Mouse (Mus musculus): ENCODE results near the gene Tpsab1. TPM values are rescaled to one million over a fixed set of nuclear protein-coding genes. Genes with fewer than 3 reads are reported as not detected.

Gene Tpsab1
- polyA plus RNA-seq (2014; fragmentation: Nextera tagmentation; extraction: Ambion mirVana), result not detected in 2 replicates

DNA sequence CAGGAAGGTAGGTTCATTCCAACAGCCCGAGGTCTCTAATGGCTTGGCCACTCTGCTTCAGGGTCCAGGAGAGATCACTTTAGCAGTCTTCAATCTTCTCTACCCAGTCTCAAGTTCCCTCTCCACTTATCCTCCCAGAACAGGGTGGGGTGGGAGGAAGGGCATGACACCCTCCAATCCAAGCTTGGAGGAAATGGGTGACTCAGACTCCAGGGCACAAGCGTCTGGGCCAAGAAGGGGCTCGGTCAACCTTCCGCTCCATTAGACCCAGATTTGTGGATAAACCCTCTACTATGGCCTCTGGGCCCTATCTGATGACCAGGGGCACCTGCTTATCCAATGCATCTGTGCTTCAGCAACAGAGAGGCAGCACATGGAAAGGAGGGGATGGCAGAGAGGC lies at the start of gene Tpsab1:
Gene Tpsab1, minus strand, starts transcription at position 101 of the 400 bp plus-strand sequence.
- H3K4me2 ChIP-seq (replicated peaks; ENCODE audit: low read depth, low read length), result no peak within 1 kb of the TSS
- no peak within 1 kb of the TSS for H3K4me3 ChIP-seq (ENCODE audit: low read depth, low read length)
- no peak within 1 kb of the TSS for H3K27ac ChIP-seq (ENCODE audit: low read depth, low read length)
- DNase-seq (ENCODE audit: low spot score) (no peak), ATAC-seq (ENCODE audit: low FRiP score) (no peak)
- H3K27me3 ChIP-seq (ENCODE audit: control insufficient read depth, insufficient read depth, low read length), result no peaks in the 10 kb centered on the region
- no peak within 1 kb of the TSS for H3K9ac ChIP-seq (ENCODE audit: low read depth, low read length)
- no peaks in the 10 kb centered on the region for H3K4me1 ChIP-seq (replicated peaks; ENCODE audit: control insufficient read depth, insufficient read depth, low read length)
- no peaks in the 10 kb centered on the region for H3K9me3 ChIP-seq (ENCODE audit: control insufficient read depth, low read length)
- WGBS, result 94% methylated on average over 4 of the region's 4 CpGs
- H3K36me3 ChIP-seq (ENCODE audit: control insufficient read depth, insufficient read depth, low read length), result no peaks in the 10 kb centered on the region

DNA sequence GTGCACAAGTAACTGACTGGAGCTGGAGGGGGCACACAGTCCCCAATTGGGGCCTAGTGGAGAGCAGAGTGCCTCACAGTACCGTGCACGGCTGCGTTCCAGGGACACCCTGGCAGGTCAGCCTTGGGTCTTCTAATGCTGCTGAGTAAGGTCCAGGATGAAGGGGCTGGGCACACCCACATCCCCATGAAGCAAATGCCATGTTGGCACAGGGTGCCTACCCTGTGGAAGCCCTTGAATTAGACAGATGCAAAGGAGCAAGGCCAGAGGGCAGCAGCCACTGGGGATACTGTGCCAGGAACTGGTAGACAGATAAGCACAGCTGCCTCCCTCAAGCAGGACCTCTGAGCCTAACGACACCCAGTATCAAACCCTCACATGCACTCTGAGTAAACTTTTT lies 49.2 kb upstream of the Tpsab1 start:
- Histone ChIP-seq H3K4me1 (replicated peaks; ENCODE audit: control insufficient read depth, insufficient read depth, low read length) (no peaks in the 10 kb centered on the region; the same call in 1 of the 2 replicates), H3K27ac (ENCODE audit: low read depth, low read length) (no peak overlapping the region), H3K4me2 (replicated peaks; ENCODE audit: low read depth, low read length) (no peak overlapping the region), H3K27me3 (ENCODE audit: control insufficient read depth, insufficient read depth, low read length) (no peaks in the 10 kb centered on the region), H3K9ac (ENCODE audit: low read depth, low read length) (no peak overlapping the region), H3K9me3 (ENCODE audit: control insufficient read depth, low read length) (no peaks in the 10 kb centered on the region), H3K4me3 (ENCODE audit: low read depth, low read length) (no peak overlapping the region), H3K36me3 (ENCODE audit: control insufficient read depth, insufficient read depth, low read length) (no peaks in the 10 kb centered on the region)
- 90% methylated on average over 4 of the region's 4 CpGs for WGBS
- ATAC-seq (ENCODE audit: low FRiP score) (no peak), DNase-seq (ENCODE audit: low spot score) (no peak)

DNA sequence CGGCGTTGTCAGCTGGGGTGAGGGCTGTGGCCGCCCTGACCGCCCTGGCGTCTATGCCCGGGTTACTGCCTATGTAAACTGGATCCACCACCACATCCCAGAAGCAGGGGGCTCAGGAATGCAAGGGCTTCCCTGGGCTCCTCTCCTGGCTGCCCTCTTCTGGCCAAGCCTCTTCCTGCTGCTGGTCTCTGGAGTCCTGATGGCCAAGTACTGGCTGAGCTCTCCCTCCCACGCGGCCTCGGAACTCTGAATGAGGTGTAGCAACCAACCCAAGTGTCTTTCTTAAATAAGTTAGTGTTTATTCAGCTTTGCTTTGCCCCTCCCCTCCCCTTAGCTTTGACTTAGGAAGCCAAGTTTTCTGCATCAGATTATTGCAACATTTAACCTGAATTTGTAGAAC lies 28.6 kb upstream of the Tpsab1 start:
- no peak overlapping the region for H3K9ac ChIP-seq (ENCODE audit: low read depth, low read length)
- no peak overlapping the region for H3K4me3 ChIP-seq (ENCODE audit: low read depth, low read length)
- H3K36me3 ChIP-seq (ENCODE audit: control insufficient read depth, insufficient read depth, low read length), result no peaks in the 10 kb centered on the region
- ATAC-seq (ENCODE audit: low FRiP score), result no peak
- no peaks in the 10 kb centered on the region for H3K9me3 ChIP-seq (ENCODE audit: control insufficient read depth, low read length)
- no peaks in the 10 kb centered on the region for H3K4me1 ChIP-seq (replicated peaks; ENCODE audit: control insufficient read depth, insufficient read depth, low read length)
- DNase-seq (ENCODE audit: low spot score), result peak; percentile 9
- no peak overlapping the region for H3K4me2 ChIP-seq (replicated peaks; ENCODE audit: low read depth, low read length)
- H3K27me3 ChIP-seq (ENCODE audit: control insufficient read depth, insufficient read depth, low read length), result no peaks in the 10 kb centered on the region
- WGBS, result 46% methylated on average over 9 of the region's 9 CpGs
- H3K27ac ChIP-seq (ENCODE audit: low read depth, low read length), result no peak overlapping the region

DNA sequence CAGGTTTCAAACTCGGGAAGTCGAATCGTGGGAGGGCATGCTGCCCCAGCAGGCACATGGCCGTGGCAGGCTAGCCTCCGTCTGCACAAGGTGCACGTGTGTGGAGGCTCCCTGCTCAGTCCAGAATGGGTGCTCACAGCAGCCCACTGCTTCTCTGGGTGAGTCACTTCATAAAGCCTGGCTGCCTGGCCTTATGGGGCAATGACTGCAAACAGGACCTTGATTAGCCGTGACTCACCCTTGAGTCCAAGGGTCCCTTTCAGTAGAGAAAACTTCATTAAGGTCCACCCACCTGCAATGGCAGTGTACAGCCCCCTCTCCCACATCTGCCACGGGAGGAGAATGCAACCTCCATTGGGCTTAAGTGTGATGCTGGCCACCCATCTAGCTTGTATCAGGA lies 27.1 kb upstream of the Tpsab1 start:
- no peak for ATAC-seq (ENCODE audit: low FRiP score)
- Histone ChIP-seq H3K36me3 (ENCODE audit: control insufficient read depth, insufficient read depth, low read length) (no peaks in the 10 kb centered on the region), H3K4me1 (replicated peaks; ENCODE audit: control insufficient read depth, insufficient read depth, low read length) (no peaks in the 10 kb centered on the region), H3K4me2 (replicated peaks; ENCODE audit: low read depth, low read length) (no peak overlapping the region), H3K9me3 (ENCODE audit: control insufficient read depth, low read length) (no peaks in the 10 kb centered on the region), H3K9ac (ENCODE audit: low read depth, low read length) (no peak overlapping the region), H3K27me3 (ENCODE audit: control insufficient read depth, insufficient read depth, low read length) (no peaks in the 10 kb centered on the region), H3K27ac (ENCODE audit: low read depth, low read length) (no peak overlapping the region), H3K4me3 (ENCODE audit: low read depth, low read length) (no peak overlapping the region)
- DNase-seq (ENCODE audit: low spot score), result no peak
- WGBS, result 78% methylated on average over 8 of the region's 8 CpGs

DNA sequence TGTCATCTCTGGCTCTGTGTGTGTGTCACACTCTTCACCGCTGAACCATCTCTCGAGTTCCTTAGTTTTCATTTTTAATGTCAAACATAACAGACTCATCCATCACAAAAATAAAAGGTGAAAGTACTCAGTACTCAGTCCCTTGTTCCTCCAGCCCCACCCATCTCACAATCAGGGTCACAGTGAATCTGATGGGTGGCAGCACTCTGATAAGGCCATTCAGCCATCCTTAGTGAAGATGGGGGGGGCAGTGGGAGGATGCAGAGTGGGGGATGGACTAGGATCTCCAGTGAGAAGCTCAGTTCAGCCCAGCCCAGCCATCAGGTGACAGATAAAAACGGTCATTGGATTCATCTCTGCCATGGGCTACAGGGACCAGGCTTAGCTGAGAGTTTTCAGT lies 23.6 kb upstream of the Tpsab1 start, which contains the start of gene Tpsg1:
Gene Tpsg1, plus strand, starts transcription at position 301 of the 400 bp plus-strand sequence.
- no peak within 1 kb of the TSS for H3K4me3 ChIP-seq (ENCODE audit: low read depth, low read length)
- H3K9me3 ChIP-seq (ENCODE audit: control insufficient read depth, low read length), result no peaks in the 10 kb centered on the region
- H3K4me2 ChIP-seq (replicated peaks; ENCODE audit: low read depth, low read length), result no peak within 1 kb of the TSS
- no peaks in the 10 kb centered on the region for H3K4me1 ChIP-seq (replicated peaks; ENCODE audit: control insufficient read depth, insufficient read depth, low read length)
- DNase-seq (ENCODE audit: low spot score) (no peak), ATAC-seq (ENCODE audit: low FRiP score) (no peak)
- H3K9ac ChIP-seq (ENCODE audit: low read depth, low read length), result no peak within 1 kb of the TSS
- 82% methylated on average over 3 of the region's 3 CpGs for WGBS
- no peak within 1 kb of the TSS for H3K27ac ChIP-seq (ENCODE audit: low read depth, low read length)
- H3K36me3 ChIP-seq (ENCODE audit: control insufficient read depth, insufficient read depth, low read length), result no peaks in the 10 kb centered on the region
- H3K27me3 ChIP-seq (ENCODE audit: control insufficient read depth, insufficient read depth, low read length), result no peaks in the 10 kb centered on the region

DNA sequence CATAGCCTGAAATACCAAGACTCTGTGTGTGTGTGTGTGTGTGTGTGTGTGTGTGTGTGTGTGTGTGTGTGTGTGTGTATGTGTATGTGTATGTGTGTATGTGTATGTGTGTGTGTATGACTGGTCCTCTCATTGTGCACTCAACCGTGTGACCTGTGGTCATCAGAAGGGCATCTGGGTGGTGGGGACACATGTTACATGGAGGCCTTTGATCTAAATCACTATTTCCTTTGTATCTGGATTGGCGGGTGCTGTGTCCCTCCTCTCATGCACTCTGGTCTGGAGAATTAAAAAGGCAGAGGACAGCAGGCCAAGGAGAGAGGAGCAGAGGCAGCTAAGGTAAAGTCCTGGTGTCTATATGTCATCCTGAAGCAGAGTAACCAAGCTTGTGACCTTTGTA lies 20.6 kb upstream of the Tpsab1 start, which contains the start of gene Tpsb2:
Gene Tpsb2, plus strand, starts transcription at position 301 of the 400 bp plus-strand sequence.
- Histone ChIP-seq H3K4me2 (replicated peaks; ENCODE audit: low read depth, low read length) (no peak within 1 kb of the TSS), H3K4me1 (replicated peaks; ENCODE audit: control insufficient read depth, insufficient read depth, low read length) (no peaks in the 10 kb centered on the region), H3K27me3 (ENCODE audit: control insufficient read depth, insufficient read depth, low read length) (no peaks in the 10 kb centered on the region), H3K9me3 (ENCODE audit: control insufficient read depth, low read length) (no peaks in the 10 kb centered on the region), H3K9ac (ENCODE audit: low read depth, low read length) (no peak within 1 kb of the TSS), H3K36me3 (ENCODE audit: control insufficient read depth, insufficient read depth, low read length) (no peaks in the 10 kb centered on the region), H3K27ac (ENCODE audit: low read depth, low read length) (no peak within 1 kb of the TSS), H3K4me3 (ENCODE audit: low read depth, low read length) (no peak within 1 kb of the TSS)
- ATAC-seq (ENCODE audit: low FRiP score) (no peak), DNase-seq (ENCODE audit: low spot score) (no peak)
- WGBS, result 74% methylated on average over 2 of the region's 2 CpGs

DNA sequence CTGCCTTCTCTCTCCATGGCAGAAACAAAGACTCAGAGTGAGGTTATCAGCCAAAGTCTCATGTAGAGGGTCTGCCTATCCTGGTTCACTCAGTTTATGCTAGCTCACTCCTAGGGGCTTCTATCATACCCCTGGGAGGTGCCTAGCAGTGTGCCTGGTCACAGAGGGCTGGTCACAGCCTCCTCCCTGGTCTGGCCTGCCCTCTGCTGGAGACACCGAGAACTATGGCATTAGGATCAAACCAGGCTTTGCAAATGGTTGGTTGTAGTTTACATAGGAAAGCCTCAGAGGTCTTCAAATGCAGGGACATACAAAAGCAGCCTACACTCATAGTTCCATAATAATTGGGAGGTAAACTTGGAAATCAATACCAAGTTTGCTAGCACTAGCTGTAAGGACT lies 18.4 kb upstream of the Tpsab1 start:
- peak; percentile 54 for DNase-seq (ENCODE audit: low spot score)
- Histone ChIP-seq H3K27ac (ENCODE audit: low read depth, low read length) (no peak overlapping the region), H3K4me3 (ENCODE audit: low read depth, low read length) (no peak overlapping the region), H3K9me3 (ENCODE audit: control insufficient read depth, low read length) (no peaks in the 10 kb centered on the region), H3K36me3 (ENCODE audit: control insufficient read depth, insufficient read depth, low read length) (no peaks in the 10 kb centered on the region), H3K27me3 (ENCODE audit: control insufficient read depth, insufficient read depth, low read length) (no peaks in the 10 kb centered on the region), H3K9ac (ENCODE audit: low read depth, low read length) (no peak overlapping the region), H3K4me1 (replicated peaks; ENCODE audit: control insufficient read depth, insufficient read depth, low read length) (no peaks in the 10 kb centered on the region), H3K4me2 (replicated peaks; ENCODE audit: low read depth, low read length) (no peak overlapping the region)
- WGBS, result 7% methylated on average over 1 of the region's 1 CpGs
- ATAC-seq (ENCODE audit: low FRiP score), result no peak

DNA sequence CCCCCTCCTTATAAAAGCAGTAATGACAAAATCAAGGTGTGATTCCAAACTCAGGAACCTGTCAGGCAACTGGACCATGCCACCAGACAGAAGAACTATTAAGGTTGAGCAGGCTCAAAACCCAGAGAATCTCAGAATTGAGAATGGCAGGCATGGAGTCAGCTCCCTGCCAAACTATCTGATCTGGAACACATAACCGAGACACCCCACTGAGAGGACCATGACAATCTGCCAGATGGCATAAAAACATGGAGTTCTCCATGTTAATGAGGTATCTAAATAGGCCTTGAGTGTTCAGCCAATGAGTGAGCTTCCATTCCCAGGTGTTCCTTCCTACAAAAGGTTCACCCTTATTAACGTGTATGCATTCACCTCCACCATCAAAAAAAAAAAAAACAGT lies 15.9 kb upstream of the Tpsab1 start:
- Histone ChIP-seq H3K36me3 (ENCODE audit: control insufficient read depth, insufficient read depth, low read length) (no peaks in the 10 kb centered on the region), H3K4me1 (replicated peaks; ENCODE audit: control insufficient read depth, insufficient read depth, low read length) (no peaks in the 10 kb centered on the region), H3K9me3 (ENCODE audit: control insufficient read depth, low read length) (no peaks in the 10 kb centered on the region), H3K9ac (ENCODE audit: low read depth, low read length) (no peak overlapping the region), H3K4me2 (replicated peaks; ENCODE audit: low read depth, low read length) (no peak overlapping the region), H3K27me3 (ENCODE audit: control insufficient read depth, insufficient read depth, low read length) (no peaks in the 10 kb centered on the region), H3K4me3 (ENCODE audit: low read depth, low read length) (no peak overlapping the region), H3K27ac (ENCODE audit: low read depth, low read length) (no peak overlapping the region)
- ATAC-seq (ENCODE audit: low FRiP score), result no peak
- no peak for DNase-seq (ENCODE audit: low spot score)
- 71% methylated on average over 2 of the region's 2 CpGs for WGBS

DNA sequence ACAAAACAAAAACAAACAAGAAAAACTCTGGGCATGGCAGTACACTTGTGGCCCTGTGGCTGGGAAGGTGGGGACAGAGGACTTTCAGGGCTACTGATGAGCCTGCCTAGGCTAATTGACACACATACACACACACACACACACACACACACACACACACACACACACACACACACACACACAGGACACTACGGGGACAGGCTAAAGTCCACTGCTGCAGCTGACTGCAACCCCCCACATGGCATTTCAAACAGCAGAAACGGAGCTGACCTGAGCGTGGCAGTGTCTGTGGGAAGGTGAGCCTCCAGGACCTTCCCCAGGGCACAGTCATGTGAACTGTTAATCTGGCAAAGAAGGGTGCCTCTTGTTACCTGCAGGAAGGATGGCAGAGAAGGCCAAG lies 3.9 kb downstream of the Tpsab1 start:
- H3K4me1 ChIP-seq (replicated peaks; ENCODE audit: control insufficient read depth, insufficient read depth, low read length), result no peaks in the 10 kb centered on the region
- WGBS, result 54% methylated on average over 3 of the region's 3 CpGs
- no peaks in the 10 kb centered on the region for H3K27me3 ChIP-seq (ENCODE audit: control insufficient read depth, insufficient read depth, low read length)
- no peak for DNase-seq (ENCODE audit: low spot score)
- no peak for ATAC-seq (ENCODE audit: low FRiP score)
- no peaks in the 10 kb centered on the region for H3K9me3 ChIP-seq (ENCODE audit: control insufficient read depth, low read length)
- no peaks in the 10 kb centered on the region for H3K36me3 ChIP-seq (ENCODE audit: control insufficient read depth, insufficient read depth, low read length)
- no peak overlapping the region for H3K4me2 ChIP-seq (replicated peaks; ENCODE audit: low read depth, low read length)
- H3K4me3 ChIP-seq (ENCODE audit: low read depth, low read length), result no peak overlapping the region
- no peak overlapping the region for H3K27ac ChIP-seq (ENCODE audit: low read depth, low read length)
- H3K9ac ChIP-seq (ENCODE audit: low read depth, low read length), result no peak overlapping the region

Data from hindbrain, embryonic 11.5 days (tissue).